In genomic region chr10:58836391-58836790, GRCm38 (mm10) we compare ENCODE assay signal across 18 mouse cellular contexts. TPM values are rescaled to one million over a fixed set of nuclear protein-coding genes. Genes with fewer than 3 reads are reported as not detected.
"Had no signal": no experiment of that assay in that cellular context is flagged by ENCODE, and none has a peak within 500 bp of the region (broad histone marks: within the 10 kb centered on the region; RNA-seq: fewer than 3 reads in every experiment).

No protein-coding gene starts in this region.

- H3K4me1 ChIP-seq: intestine, embryonic 15.5 days; limb, embryonic 10.5 days; liver, embryonic 15.5 days; lung, embryonic 15.5 days; midbrain, embryonic 10.5 days; neural tube, embryonic 15.5 days had no signal

- H3K36me3 ChIP-seq: intestine, embryonic 15.5 days; limb, embryonic 10.5 days; liver, embryonic 15.5 days; lung, embryonic 15.5 days; midbrain, embryonic 10.5 days; neural tube, embryonic 15.5 days had no signal

- H3K9me3 ChIP-seq: intestine, embryonic 15.5 days; limb, embryonic 10.5 days; liver, embryonic 15.5 days; lung, embryonic 15.5 days; midbrain, embryonic 10.5 days; neural tube, embryonic 15.5 days had no signal

- H3K4me3 ChIP-seq: intestine, embryonic 15.5 days; layer of hippocampus, adult 2 months; limb, embryonic 10.5 days; liver, embryonic 15.5 days; lung, embryonic 15.5 days; midbrain, embryonic 10.5 days; myocyte; neural tube, embryonic 15.5 days had no signal

- DNase-seq: kidney, adult 18-20 months; kidney, postnatal 10 days; kidney, postnatal 4 days; midbrain, embryonic 14.5 days; right cerebral cortex, adult 18-20 months; right cerebral cortex, postnatal 25 days; spleen, adult 18-20 months; thymus, adult 2 months; thymus, postnatal 25 days had no signal

- H3K27ac ChIP-seq: intestine, embryonic 15.5 days; layer of hippocampus, adult 2 months; limb, embryonic 10.5 days; liver, embryonic 15.5 days; lung, embryonic 15.5 days; midbrain, embryonic 10.5 days; neural tube, embryonic 15.5 days had no signal

- H3K27me3 ChIP-seq: intestine, embryonic 15.5 days; liver, embryonic 15.5 days; lung, embryonic 15.5 days; neural tube, embryonic 15.5 days had no signal

RNA-seq across cellular contexts. Expression of gene Sh3rf3, which starts 23.2 kb away (rescaled TPM):
- polyA plus RNA-seq: liver, embryonic 11.5 days had no signal
